In the genomic region with DNA sequence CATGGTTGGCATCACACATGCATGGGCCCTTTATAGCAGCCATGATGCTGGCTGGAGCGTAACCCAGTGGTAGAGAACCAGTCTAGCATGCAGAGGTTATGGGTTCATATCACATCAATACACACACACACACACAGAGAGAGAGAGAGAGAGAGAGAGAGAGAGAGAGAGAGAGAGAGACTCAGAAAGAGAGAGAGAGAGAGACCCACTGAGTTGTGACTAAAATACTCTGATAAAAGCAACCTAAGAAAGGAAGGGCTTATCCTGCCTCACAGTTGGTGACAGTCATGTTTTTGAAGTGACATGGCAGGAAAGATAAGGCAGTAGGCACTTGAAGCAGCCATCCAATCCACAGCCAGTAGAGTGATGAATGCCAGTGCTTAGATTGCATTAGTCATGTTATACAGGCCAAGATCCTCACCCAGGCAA, we compare ENCODE assay signal across 16 mouse cellular contexts. TPM values are rescaled to one million over a fixed set of nuclear protein-coding genes. Genes with fewer than 3 reads are reported as not detected.
DNase-seq lines count a peak whose midpoint lies in the region; ATAC-seq and TF ChIP-seq lines count a peak whose summit lies in the region.
"Had no signal": no experiment of that assay in that cellular context is flagged by ENCODE, and none has a peak within 500 bp of the region (broad histone marks: within the 10 kb centered on the region; RNA-seq: fewer than 3 reads in every experiment).

No protein-coding gene starts in this region.

- WGBS in heart, postnatal 0 days = 68% methylated on average over 1 of the region's 1 CpGs
- 92% methylated on average over 1 of the region's 1 CpGs for WGBS in kidney, adult 2 months
- 97% methylated on average over 1 of the region's 1 CpGs for WGBS in hindbrain, embryonic 11.5 days

- H3K27ac ChIP-seq in heart, postnatal 0 days (ENCODE audit: low read depth) = no peak overlapping the region
- no peak overlapping the region for H3K27ac ChIP-seq in kidney, adult 2 months (ENCODE audit: insufficient read depth, low read depth, low read length)
- H3K27ac ChIP-seq in hindbrain, embryonic 11.5 days (ENCODE audit: low read depth, low read length) = no peak overlapping the region
- H3K27ac ChIP-seq: embryonic facial prominence, embryonic 12.5 days; midbrain, embryonic 13.5 days had no signal

- H3K9ac ChIP-seq in heart, postnatal 0 days (replicated peaks; ENCODE audit: low read depth, low read length) = no peak overlapping the region
- no peak overlapping the region for H3K9ac ChIP-seq in hindbrain, embryonic 11.5 days (ENCODE audit: low read depth, low read length)
- H3K9ac ChIP-seq: embryonic facial prominence, embryonic 12.5 days; midbrain, embryonic 13.5 days had no signal

- no peaks in the 10 kb centered on the region for H3K79me2 ChIP-seq in myocyte (ENCODE audit: control insufficient read depth, insufficient read depth)

- H3K4me2 ChIP-seq in heart, postnatal 0 days (ENCODE audit: low read depth, low read length) = no peak overlapping the region
- H3K4me2 ChIP-seq in myocyte (ENCODE audit: low read depth) = peak overlapping the region; percentile 76
- H3K4me2 ChIP-seq in hindbrain, embryonic 11.5 days (replicated peaks; ENCODE audit: low read depth, low read length) = no peak overlapping the region
- H3K4me2 ChIP-seq: embryonic facial prominence, embryonic 12.5 days; midbrain, embryonic 13.5 days had no signal

- H3ac ChIP-seq in myocyte (ENCODE audit: control insufficient read depth, insufficient read length) = no peak overlapping the region

- H3K4me1 ChIP-seq in heart, postnatal 0 days (ENCODE audit: control insufficient read depth, insufficient read depth) = peaks cover 11% of the 10 kb centered on the region
- H3K4me1 ChIP-seq in kidney, adult 2 months (ENCODE audit: control insufficient read depth, insufficient read depth, low read length) = no peaks in the 10 kb centered on the region
- no peaks in the 10 kb centered on the region for H3K4me1 ChIP-seq in hindbrain, embryonic 11.5 days (replicated peaks; ENCODE audit: control insufficient read depth, insufficient read depth, low read length)
- H3K4me1 ChIP-seq: embryonic facial prominence, embryonic 12.5 days; midbrain, embryonic 13.5 days had no signal

- no peak for TF ChIP-seq POLR2A in myocyte (IDR thresholded peaks at IDR 0.05; ENCODE audit: insufficient read length, low read depth)
- no peak for TF ChIP-seq POLR2A in kidney, adult 2 months (IDR thresholded peaks at IDR 0.05; ENCODE audit: low read depth, low read length)

- no peaks in the 10 kb centered on the region for H3K9me3 ChIP-seq in heart, postnatal 0 days (replicated peaks; ENCODE audit: control insufficient read depth, low read length)
- H3K9me3 ChIP-seq in hindbrain, embryonic 11.5 days (ENCODE audit: control insufficient read depth, low read length) = no peaks in the 10 kb centered on the region
- H3K9me3 ChIP-seq: embryonic facial prominence, embryonic 12.5 days; midbrain, embryonic 13.5 days had no signal

- H3K4me3 ChIP-seq in heart, postnatal 0 days (ENCODE audit: low read depth, low read length) = no peak overlapping the region
- no peak overlapping the region for H3K4me3 ChIP-seq in myocyte
- H3K4me3 ChIP-seq in kidney, adult 2 months (ENCODE audit: insufficient read depth, low read depth, low read length) = no peak overlapping the region
- H3K4me3 ChIP-seq in hindbrain, embryonic 11.5 days (ENCODE audit: low read depth, low read length) = no peak overlapping the region
- H3K4me3 ChIP-seq: embryonic facial prominence, embryonic 12.5 days; midbrain, embryonic 13.5 days had no signal

- H3K36me3 ChIP-seq in heart, postnatal 0 days (replicated peaks; ENCODE audit: control insufficient read depth, insufficient read depth, low read length) = no peaks in the 10 kb centered on the region
- H3K36me3 ChIP-seq in myocyte (ENCODE audit: control insufficient read depth, insufficient read depth) = no peaks in the 10 kb centered on the region
- H3K36me3 ChIP-seq in kidney, adult 2 months (ENCODE audit: control insufficient read depth, insufficient read depth, low read length) = no peaks in the 10 kb centered on the region
- H3K36me3 ChIP-seq in hindbrain, embryonic 11.5 days (ENCODE audit: control insufficient read depth, insufficient read depth, low read length) = no peaks in the 10 kb centered on the region
- H3K36me3 ChIP-seq: embryonic facial prominence, embryonic 12.5 days; midbrain, embryonic 13.5 days had no signal

- DNase-seq in heart, postnatal 0 days (ENCODE audit: low spot score) = peak; percentile 30
- no peak for DNase-seq in heart, adult 11 months
- DNase-seq in c-Kit-negative CD71-positive TER-119-positive erythroid progenitor cells, embryonic 14.5 days (ENCODE audit: low read depth, low spot score) = peak; percentile 88
- peak; percentile 76 for DNase-seq in liver
- DNase-seq in gastrocnemius, adult 8-10 months (ENCODE audit: low spot score in 2 of 2) = no peak
- DNase-seq in kidney, adult 2 months = no peak
- no peak for DNase-seq in hindbrain, embryonic 11.5 days (ENCODE audit: low spot score)
- DNase-seq: cerebellum, adult 9-10 months; layer of hippocampus, postnatal 36 days; thymus, postnatal 36 days had no signal

- peak; percentile 61 for ATAC-seq in heart, postnatal 0 days (ENCODE audit: insufficient read depth, low read depth)
- ATAC-seq in hindbrain, embryonic 11.5 days (ENCODE audit: low FRiP score) = no peak
- ATAC-seq: CD4-positive, CD25-positive, alpha-beta regulatory T cell, adult 4 months; forebrain, embryonic 14.5 days; hindbrain, embryonic 16.5 days; midbrain, embryonic 13.5 days had no signal

- no peak for TF ChIP-seq EP300 in heart, postnatal 0 days (IDR thresholded peaks at IDR 0.05; ENCODE audit: low read depth)

- peaks cover 16% of the 10 kb centered on the region for H3K27me3 ChIP-seq in heart, postnatal 0 days (ENCODE audit: control insufficient read depth, insufficient read depth, low read length)
- no peaks in the 10 kb centered on the region for H3K27me3 ChIP-seq in myocyte (ENCODE audit: control insufficient read depth, insufficient read depth, insufficient read length)
- H3K27me3 ChIP-seq in kidney, adult 2 months (replicated peaks; ENCODE audit: control insufficient read depth, insufficient read depth, low read length) = no peaks in the 10 kb centered on the region
- no peaks in the 10 kb centered on the region for H3K27me3 ChIP-seq in hindbrain, embryonic 11.5 days (ENCODE audit: control insufficient read depth, insufficient read depth, low read length)

- TF ChIP-seq CTCF in heart, postnatal 0 days (IDR thresholded peaks at IDR 0.05; ENCODE audit: low read depth) = no peak
- TF ChIP-seq CTCF in kidney, adult 2 months (conservative IDR thresholded peaks at IDR 0.05; ENCODE audit: insufficient read depth, insufficient read length, low read depth, low read length) = no peak

TF ChIP-seq in myocyte, 11 proteins besides CTCF, POLR2A, EP300 and RAD21:
- TF ChIP-seq USF1 (IDR thresholded peaks at IDR 0.05; ENCODE audit: low read depth) = no peak
- no peak for TF ChIP-seq TCF12 (IDR thresholded peaks at IDR 0.05; ENCODE audit: insufficient read depth, poor library complexity, severe bottlenecking)
- TF ChIP-seq MAX (IDR thresholded peaks at IDR 0.05; ENCODE audit: low read depth) = no peak
- TF ChIP-seq POLR2AphosphoS2 (IDR thresholded peaks at IDR 0.05; ENCODE audit: insufficient read length, low read depth) = no peak
- TF ChIP-seq TCF3 (IDR thresholded peaks at IDR 0.05; ENCODE audit: insufficient read length, low read depth) = no peak
- TF ChIP-seq SRF (IDR thresholded peaks at IDR 0.05; ENCODE audit: control insufficient read depth, insufficient read length, low read depth) = no peak
- no peak for TF ChIP-seq CEBPB (IDR thresholded peaks at IDR 0.05; ENCODE audit: insufficient read depth, poor library complexity, severe bottlenecking)
- TF ChIP-seq E2F4 (IDR thresholded peaks at IDR 0.05; ENCODE audit: insufficient read depth) = no peak
- TF ChIP-seq MYOG (IDR thresholded peaks at IDR 0.05; ENCODE audit: control insufficient read depth in 1 of 3, insufficient read depth in 1 of 3, insufficient read length in 2 of 3, low read depth in 2 of 3) = no peak
- no peak for TF ChIP-seq MYOD1 (IDR thresholded peaks at IDR 0.05; ENCODE audit: control insufficient read depth in 1 of 3, insufficient read length in 2 of 3, low read depth in 2 of 3)
- TF ChIP-seq REST (IDR thresholded peaks at IDR 0.05; ENCODE audit: insufficient read depth, insufficient read length) = no peak

RNA-seq across cellular contexts. Expression of gene Prokr1, which starts 7.3 kb away (rescaled TPM):
- total RNA-seq in heart, postnatal 0 days (2014; rRNA removed; ENCODE audit: low replicate concordance) = 1.7 and 2.2 TPM in 2 replicates
- 0.11 and 0.25 TPM in 2 replicates for polyA plus RNA-seq in heart, postnatal 0 days (2015; fragmentation: Nextera tagmentation; extraction: Ambion mirVana)
- 0.25 TPM for polyA plus RNA-seq in myocyte (2012; fragmentation: generic; extraction: Trizol)
- 1 to 10 TPM; 1.2 to 3.2 (median 1.5) TPM for total RNA-seq in gastrocnemius, adult 8-10 months (2022)
- 0.19 and 0.22 TPM in 2 replicates for polyA plus RNA-seq in kidney, adult 2 months (2012; rRNA removed)
- 2.8 and 3.6 TPM in 2 replicates for polyA plus RNA-seq in hindbrain, embryonic 11.5 days (2014; fragmentation: Nextera tagmentation; extraction: Ambion mirVana)

RNA-seq across cellular contexts. Expression of gene Arhgap25, which starts 50.1 kb away (rescaled TPM):
- total RNA-seq in heart, postnatal 0 days (2014; rRNA removed; ENCODE audit: low replicate concordance) = 1.6 and 3.2 TPM in 2 replicates
- polyA plus RNA-seq in heart, postnatal 0 days (2015; fragmentation: Nextera tagmentation; extraction: Ambion mirVana) = 3.2 TPM in 2 replicates
- polyA plus RNA-seq in myocyte (2012; fragmentation: generic; extraction: Trizol) = 0.34 TPM
- under 1 TPM; 0.77 to 0.99 (median 0.78) TPM for total RNA-seq in gastrocnemius, adult 8-10 months (2022)
- polyA plus RNA-seq in kidney, adult 2 months (2012; rRNA removed) = 0.68 and 1.5 TPM in 2 replicates
- polyA plus RNA-seq in hindbrain, embryonic 11.5 days (2014; fragmentation: Nextera tagmentation; extraction: Ambion mirVana) = 2.6 and 3.2 TPM in 2 replicates

Comparison
In these comparisons a context has a peak if more than half of its experiments do, and no peak if none do; other contexts are left out.
1. DNase-seq: peak in heart, postnatal 0 days (single experiment), c-Kit-negative CD71-positive TER-119-positive erythroid progenitor cells, embryonic 14.5 days (single experiment) and liver (single experiment); none in heart, adult 11 months (single experiment), gastrocnemius, adult 8-10 months (0 of 2), kidney, adult 2 months (single experiment) and hindbrain, embryonic 11.5 days (single experiment).